Mouse (Mus musculus): ENCODE measurements at regions not wholly inside any gene's neighbourhood (a gene's known extent, or its start where the extent isn't known, plus 50 kb on each side); places are given as distances from the start of the nearest gene placed in this dataset.
"Not testable (repeated sequence)": the region's sequence is repeated elsewhere in the genome, so short reads cannot be mapped to it uniquely, and the experiment has no call there.

DNA sequence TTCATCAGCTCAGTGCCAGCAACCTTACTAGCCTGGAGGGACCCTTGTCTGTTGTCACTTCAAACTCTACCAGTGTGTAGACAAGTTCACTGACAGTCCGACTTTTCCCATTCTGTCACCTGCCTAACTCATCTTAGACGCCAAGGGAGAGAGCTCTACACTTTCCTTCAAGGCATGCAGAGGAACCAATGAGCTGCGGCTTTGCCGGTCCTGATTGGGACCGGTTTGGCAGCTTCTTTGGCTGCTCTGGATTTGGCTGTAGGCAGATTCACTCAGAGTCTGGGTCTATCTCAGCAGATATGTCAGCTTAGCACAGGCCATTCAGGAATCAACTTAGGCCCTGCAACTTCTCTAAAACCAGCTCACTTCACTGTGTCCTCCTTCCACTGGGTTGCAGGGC, 264.3 kb downstream of the 1810013L24Rik start:
- no peak for TF ChIP-seq CTCF (IDR thresholded peaks at IDR 0.05; ENCODE audit: low read depth, low read length)
- TF ChIP-seq POLR2A (IDR thresholded peaks at IDR 0.05; ENCODE audit: borderline replicate concordance, low read depth, low read length), result no peak
- no peak overlapping the region for H3K27ac ChIP-seq (ENCODE audit: insufficient read depth, low read depth, low read length)
- H3K4me1 ChIP-seq (ENCODE audit: control insufficient read depth, insufficient read depth, low read length), result no peaks in the 10 kb centered on the region
- H3K4me3 ChIP-seq (ENCODE audit: insufficient read depth, low read length), result no peak overlapping the region

DNA sequence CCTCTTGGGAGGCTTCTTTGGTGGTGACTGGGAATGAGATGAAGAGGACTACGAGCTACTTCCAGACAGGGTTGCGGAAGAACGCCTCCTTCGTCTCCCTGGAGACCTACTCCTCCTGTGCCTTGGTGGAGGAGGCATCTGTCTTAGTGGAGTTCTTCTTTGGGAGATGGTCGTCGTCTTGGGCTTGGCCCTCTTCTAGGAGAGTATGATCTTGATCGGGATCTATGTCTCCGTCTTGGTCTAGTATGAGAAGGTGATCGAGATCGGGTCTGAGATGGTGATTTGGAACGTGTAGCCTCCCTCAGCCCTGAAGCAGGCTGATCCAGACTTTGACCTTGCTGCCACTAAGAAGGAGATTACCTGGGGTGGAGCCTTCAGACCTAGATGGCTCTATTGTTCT, 276.3 kb downstream of the 1810013L24Rik start:
- Histone ChIP-seq H3K4me1 (ENCODE audit: control insufficient read depth, insufficient read depth, low read length) (no peaks in the 10 kb centered on the region), H3K4me3 (ENCODE audit: insufficient read depth, low read length) (no peak overlapping the region), H3K27ac (ENCODE audit: insufficient read depth, low read depth, low read length) (no peak overlapping the region)
- TF ChIP-seq POLR2A (IDR thresholded peaks at IDR 0.05; ENCODE audit: borderline replicate concordance, low read depth, low read length) (no peak), CTCF (IDR thresholded peaks at IDR 0.05; ENCODE audit: low read depth, low read length) (no peak)

DNA sequence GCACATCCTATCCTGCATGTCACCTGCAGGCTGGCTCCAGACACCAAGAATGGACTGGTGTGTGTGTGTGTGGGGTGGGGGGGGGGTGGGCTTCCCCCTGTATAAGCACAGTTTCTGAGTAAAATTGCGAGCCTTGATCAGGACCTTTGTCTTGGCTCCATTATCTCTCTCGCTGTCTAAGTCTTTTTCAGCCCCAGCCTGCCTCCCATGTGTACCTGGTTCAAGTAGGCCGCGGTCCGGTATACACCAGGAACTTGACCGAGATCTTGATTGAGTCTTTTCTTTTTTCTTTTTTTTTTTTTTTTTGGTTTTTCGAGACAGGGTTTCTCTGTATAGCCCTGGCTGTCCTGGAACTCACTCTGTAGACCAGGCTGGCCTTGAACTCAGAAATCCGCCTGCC, 276.8 kb downstream of the 1810013L24Rik start:
- not testable (repeated sequence) for H3K4me3 ChIP-seq (ENCODE audit: insufficient read depth, low read length); H3K4me1 ChIP-seq (ENCODE audit: control insufficient read depth, insufficient read depth, low read length); H3K27ac ChIP-seq (ENCODE audit: insufficient read depth, low read depth, low read length)

DNA sequence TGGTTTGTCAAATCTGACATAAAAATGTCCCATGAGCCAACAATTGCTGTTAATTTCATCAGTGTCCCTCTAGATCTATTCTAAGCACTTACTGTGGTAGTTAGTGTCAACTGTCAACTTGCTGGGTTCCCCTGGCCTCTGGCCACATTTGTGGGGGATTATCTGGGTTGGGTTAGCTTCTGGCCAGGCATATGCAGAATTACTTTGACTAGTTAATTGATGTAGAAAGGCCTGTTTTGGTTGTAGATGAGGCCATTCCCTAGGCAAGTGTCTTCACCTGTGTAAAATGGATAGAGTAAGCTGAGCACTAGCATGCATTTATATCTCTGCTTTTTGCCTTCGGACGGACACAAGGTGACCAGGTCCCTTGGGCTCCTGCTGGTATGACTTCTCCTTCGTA, 283.9 kb downstream of the 1810013L24Rik start:
- Histone ChIP-seq H3K4me1 (ENCODE audit: control insufficient read depth, insufficient read depth, low read length) (no peaks in the 10 kb centered on the region), H3K27ac (ENCODE audit: insufficient read depth, low read depth, low read length) (no peak overlapping the region), H3K4me3 (ENCODE audit: insufficient read depth, low read length) (no peak overlapping the region)
- TF ChIP-seq POLR2A (IDR thresholded peaks at IDR 0.05; ENCODE audit: borderline replicate concordance, low read depth, low read length) (no peak), CTCF (IDR thresholded peaks at IDR 0.05; ENCODE audit: low read depth, low read length) (no peak)

GRCm38 (mm10) chr16:9115548-9115947, 285.6 kb downstream of the 1810013L24Rik start:
- Histone ChIP-seq H3K4me1 (ENCODE audit: control insufficient read depth, insufficient read depth, low read length) (no peaks in the 10 kb centered on the region), H3K4me3 (ENCODE audit: insufficient read depth, low read length) (no peak overlapping the region), H3K27ac (ENCODE audit: insufficient read depth, low read depth, low read length) (no peak overlapping the region)
- TF ChIP-seq POLR2A (IDR thresholded peaks at IDR 0.05; ENCODE audit: borderline replicate concordance, low read depth, low read length) (no peak), CTCF (IDR thresholded peaks at IDR 0.05; ENCODE audit: low read depth, low read length) (no peak)

GRCm38 (mm10) chr16:9121581-9121980, 291.7 kb downstream of the 1810013L24Rik start:
- no peak overlapping the region for H3K4me3 ChIP-seq (ENCODE audit: insufficient read depth, low read length)
- TF ChIP-seq CTCF (IDR thresholded peaks at IDR 0.05; ENCODE audit: low read depth, low read length) (no peak), POLR2A (IDR thresholded peaks at IDR 0.05; ENCODE audit: borderline replicate concordance, low read depth, low read length) (no peak)
- H3K27ac ChIP-seq (ENCODE audit: insufficient read depth, low read depth, low read length), result no peak overlapping the region
- H3K4me1 ChIP-seq (ENCODE audit: control insufficient read depth, insufficient read depth, low read length), result no peaks in the 10 kb centered on the region

- no peak overlapping the region for H3K27ac ChIP-seq (ENCODE audit: insufficient read depth, low read depth, low read length)
Measured at GRCm38 (mm10) chr16:9132113-9132512, 302.2 kb downstream of the 1810013L24Rik start.

DNA sequence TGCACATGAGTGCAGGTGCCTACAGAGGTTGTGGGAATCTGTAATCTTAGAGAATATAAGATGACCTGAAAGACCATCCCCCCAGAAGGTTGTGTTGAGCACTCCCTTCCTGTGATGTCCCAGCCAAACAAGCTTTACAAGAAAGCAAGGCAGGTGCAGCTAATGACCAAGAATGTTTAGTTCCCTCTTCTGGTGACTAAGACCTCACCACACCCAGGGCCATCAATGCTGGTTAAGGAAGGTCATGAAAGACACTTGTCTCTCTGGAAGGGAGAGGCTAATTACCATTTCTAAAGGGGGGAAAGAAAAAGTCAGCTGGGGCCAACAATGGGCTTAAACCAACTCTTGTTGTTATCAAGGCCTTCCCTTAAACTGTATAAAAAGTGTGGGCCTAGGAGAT, 302.9 kb downstream of the 1810013L24Rik start:
- no peak overlapping the region for H3K27ac ChIP-seq (ENCODE audit: insufficient read depth, low read depth, low read length)
- TF ChIP-seq POLR2A (IDR thresholded peaks at IDR 0.05; ENCODE audit: borderline replicate concordance, low read depth, low read length), result no peak
- no peak for TF ChIP-seq CTCF (IDR thresholded peaks at IDR 0.05; ENCODE audit: low read depth, low read length)
- no peak overlapping the region for H3K4me3 ChIP-seq (ENCODE audit: insufficient read depth, low read length)
- 0 out of 2 replicates have a peak, but pooled peaks cover 6% of the 10 kb centered on the region for H3K4me1 ChIP-seq (ENCODE audit: control insufficient read depth, insufficient read depth, low read length)

More at GRCm38 (mm10) chr16:9132113-9132512, 302.2 kb downstream of the 1810013L24Rik start:
- H3K4me1 ChIP-seq (ENCODE audit: control insufficient read depth, insufficient read depth, low read length), result 0 out of 2 replicates have a peak, but pooled peaks cover 6% of the 10 kb centered on the region
- no peak overlapping the region for H3K4me3 ChIP-seq (ENCODE audit: insufficient read depth, low read length)
- TF ChIP-seq CTCF (IDR thresholded peaks at IDR 0.05; ENCODE audit: low read depth, low read length) (no peak), POLR2A (IDR thresholded peaks at IDR 0.05; ENCODE audit: borderline replicate concordance, low read depth, low read length) (no peak)

DNA sequence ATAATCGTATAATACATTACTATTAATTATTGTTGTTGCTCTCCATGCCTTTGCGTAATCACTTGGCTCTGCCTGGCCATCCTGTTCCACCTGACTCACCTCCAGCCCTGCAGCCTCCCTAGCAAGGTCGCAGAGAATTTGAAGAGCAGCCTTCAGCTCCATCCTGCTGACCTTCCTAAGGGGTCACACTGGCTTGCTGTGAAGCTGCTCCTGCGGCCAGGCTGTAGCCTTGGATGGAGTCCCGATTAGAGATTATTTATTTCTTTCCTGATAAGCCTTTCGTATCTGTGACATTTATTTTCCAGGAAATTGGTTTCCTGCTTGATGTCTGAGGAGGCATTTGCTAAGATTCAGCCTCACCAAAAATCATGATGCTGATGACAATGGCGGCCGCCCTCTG, 305.5 kb downstream of the 1810013L24Rik start:
- no peak overlapping the region for H3K4me3 ChIP-seq (ENCODE audit: insufficient read depth, low read length)
- no peak overlapping the region for H3K27ac ChIP-seq (ENCODE audit: insufficient read depth, low read depth, low read length)
- TF ChIP-seq POLR2A (IDR thresholded peaks at IDR 0.05; ENCODE audit: borderline replicate concordance, low read depth, low read length), result no peak
- no peak for TF ChIP-seq CTCF (IDR thresholded peaks at IDR 0.05; ENCODE audit: low read depth, low read length)
- 0 out of 2 replicates have a peak, but pooled peaks cover 6% of the 10 kb centered on the region for H3K4me1 ChIP-seq (ENCODE audit: control insufficient read depth, insufficient read depth, low read length)

- Histone ChIP-seq H3K4me3 (ENCODE audit: insufficient read depth, low read length) (no peak overlapping the region), H3K27ac (ENCODE audit: insufficient read depth, low read depth, low read length) (no peak overlapping the region), H3K4me1 (ENCODE audit: control insufficient read depth, insufficient read depth, low read length) (no peaks in the 10 kb centered on the region)
- TF ChIP-seq CTCF (IDR thresholded peaks at IDR 0.05; ENCODE audit: low read depth, low read length) (no peak), POLR2A (IDR thresholded peaks at IDR 0.05; ENCODE audit: borderline replicate concordance, low read depth, low read length) (no peak)
Measured at GRCm38 (mm10) chr16:9138552-9139224, 308.8 kb downstream of the 1810013L24Rik start.

All from bone marrow macrophage, adult 2 months (primary cell).